Mouse (Mus musculus) heart, embryonic 15.5 days (tissue): ENCODE measurements at regions not wholly inside any gene's neighbourhood (a gene's known extent, or its start where the extent isn't known, plus 50 kb on each side); places are given as distances from the start of the nearest gene placed in this dataset.

Experiments
- ATAC-seq: fragments of 200-750 bp; cut with Nextera tagmentation; replicated peaks from 2 replicates; pipeline ENCODE4 v1.8.0; 2017; ENCODE audit warnings: low read depth, moderate TSS enrichment; ENCODE audit not compliant: insufficient number of reproducible peaks, insufficient read depth, low FRiP score
- H3K27ac ChIP-seq: fragments of 300-500 bp; sonication (generic); 2 replicates; pipeline ENCODE4 v1.5.1; 2015; ENCODE audit warnings: mild to moderate bottlenecking, inconsistent platforms
- H3K27me3 ChIP-seq: fragments of 300-500 bp; sonication (generic); 2 replicates; pipeline ENCODE4 v1.6.1; 2015; ENCODE audit warnings: inconsistent platforms
- H3K36me3 ChIP-seq: fragments of 300-500 bp; sonication (generic); 2 replicates; pipeline ENCODE4 v1.6.1; 2015; ENCODE audit warnings: mild to moderate bottlenecking, inconsistent platforms
- H3K4me1 ChIP-seq: fragments of 300-500 bp; sonication (generic); replicated peaks from 2 replicates; pipeline ENCODE4 v1.6.1; 2015; ENCODE audit warnings: inconsistent platforms
- H3K4me2 ChIP-seq: fragments of 300-500 bp; sonication (generic); 2 replicates; pipeline ENCODE4 v1.6.1; 2015; ENCODE audit warnings: inconsistent platforms, mild to moderate bottlenecking, moderate library complexity
- H3K4me3 ChIP-seq: fragments of 300-500 bp; sonication (generic); 2 replicates; pipeline ENCODE4 v1.5.1; 2015; ENCODE audit warnings: mild to moderate bottlenecking, inconsistent platforms
- H3K9ac ChIP-seq: fragments of 300-500 bp; sonication (generic); 2 replicates; pipeline ENCODE4 v1.6.1; 2015; ENCODE audit warnings: mild to moderate bottlenecking, inconsistent platforms
- H3K9me3 ChIP-seq: fragments of 300-500 bp; sonication (generic); replicated peaks from 2 replicates; pipeline ENCODE4 v1.6.1; 2016; ENCODE audit warnings: inconsistent platforms
- WGBS: fragments of 180-500 bp; shearing (Covaris S2); methylation state at CpG from one replicate; pipeline ENCODE4 v1.1.7; 2015; ENCODE audit warnings: mixed read lengths; 5-methylcytosine and 5-hydroxymethylcytosine counted together

GRCm38 (mm10) chr14:76763539-76763938, 206.8 kb upstream of the Serp2 start:
- Histone ChIP-seq H3K27me3 (no peaks in the 10 kb centered on the region), H3K27ac (no peak overlapping the region), H3K9ac (no peak overlapping the region), H3K9me3 (no peaks in the 10 kb centered on the region), H3K36me3 (no peaks in the 10 kb centered on the region), H3K4me1 (peaks cover 39% of the 10 kb centered on the region), H3K4me3 (no peak overlapping the region), H3K4me2 (no peak overlapping the region)
- WGBS = 84% methylated on average over 7 of the region's 7 CpGs
- ATAC-seq = no peak

GRCm38 (mm10) chr14:76762777-76763176, 206.1 kb upstream of the Serp2 start:
- Histone ChIP-seq H3K27me3 (no peaks in the 10 kb centered on the region), H3K4me1 (peaks cover 39% of the 10 kb centered on the region), H3K9me3 (no peaks in the 10 kb centered on the region), H3K4me2 (no peak overlapping the region), H3K4me3 (no peak overlapping the region), H3K27ac (no peak overlapping the region), H3K36me3 (no peaks in the 10 kb centered on the region), H3K9ac (no peak overlapping the region)
- WGBS = 59% methylated on average over 10 of the region's 10 CpGs
- no peak for ATAC-seq

- no peak for ATAC-seq
- Histone ChIP-seq H3K36me3 (no peaks in the 10 kb centered on the region), H3K4me3 (no peak overlapping the region), H3K9ac (no peak overlapping the region), H3K27me3 (no peaks in the 10 kb centered on the region), H3K9me3 (no peaks in the 10 kb centered on the region), H3K27ac (no peak overlapping the region), H3K4me1 (peaks cover 39% of the 10 kb centered on the region), H3K4me2 (no peak overlapping the region)
- 95% methylated on average over 11 of the region's 11 CpGs for WGBS
These were observed 205.0 kb upstream of the Serp2 start for GRCm38 (mm10) chr14:76761691-76762090.

GRCm38 (mm10) chr14:76761274-76761673, 204.6 kb upstream of the Serp2 start:
- H3K27me3 ChIP-seq = no peaks in the 10 kb centered on the region
- ATAC-seq = no peak
- no peaks in the 10 kb centered on the region for H3K36me3 ChIP-seq
- H3K9ac ChIP-seq = no peak overlapping the region
- peaks cover 39% of the 10 kb centered on the region for H3K4me1 ChIP-seq
- 86% methylated on average over 4 of the region's 4 CpGs for WGBS
- H3K9me3 ChIP-seq = no peaks in the 10 kb centered on the region
- no peak overlapping the region for H3K27ac ChIP-seq
- H3K4me3 ChIP-seq = no peak overlapping the region
- no peak overlapping the region for H3K4me2 ChIP-seq

- Histone ChIP-seq H3K27me3 (no peaks in the 10 kb centered on the region), H3K4me2 (peak overlapping the region; percentile 35), H3K9ac (no peak overlapping the region), H3K4me3 (no peak overlapping the region), H3K4me1 (peaks cover 36% of the 10 kb centered on the region), H3K36me3 (no peaks in the 10 kb centered on the region), H3K27ac (peak overlapping the region; percentile 47; the same call in 1 of the 2 replicates), H3K9me3 (no peaks in the 10 kb centered on the region)
- ATAC-seq = no peak; the same call in 1 of the 2 replicates
- WGBS = 56% methylated on average over 13 of the region's 13 CpGs
These were observed 203.9 kb upstream of the Serp2 start for GRCm38 (mm10) chr14:76760509-76761023.

GRCm38 (mm10) chr14:76759377-76759776, 202.7 kb upstream of the Serp2 start:
- H3K36me3 ChIP-seq = no peaks in the 10 kb centered on the region
- no peaks in the 10 kb centered on the region for H3K9me3 ChIP-seq
- no peak overlapping the region for H3K4me2 ChIP-seq
- peaks cover 24% of the 10 kb centered on the region for H3K4me1 ChIP-seq
- no peak overlapping the region for H3K9ac ChIP-seq
- no peak overlapping the region for H3K27ac ChIP-seq
- no peak for ATAC-seq
- no peak overlapping the region for H3K4me3 ChIP-seq
- WGBS = 83% methylated on average over 4 of the region's 4 CpGs
- no peaks in the 10 kb centered on the region for H3K27me3 ChIP-seq

GRCm38 (mm10) chr14:76758589-76758988, 201.9 kb upstream of the Serp2 start:
- Histone ChIP-seq H3K36me3 (no peaks in the 10 kb centered on the region), H3K9ac (no peak overlapping the region), H3K27me3 (no peaks in the 10 kb centered on the region), H3K4me3 (no peak overlapping the region), H3K4me2 (no peak overlapping the region), H3K9me3 (no peaks in the 10 kb centered on the region), H3K27ac (no peak overlapping the region), H3K4me1 (peaks cover 17% of the 10 kb centered on the region)
- 93% methylated on average over 1 of the region's 1 CpGs for WGBS
- ATAC-seq = no peak

- Histone ChIP-seq H3K27me3 (no peaks in the 10 kb centered on the region), H3K4me2 (no peak overlapping the region), H3K36me3 (no peaks in the 10 kb centered on the region), H3K27ac (no peak overlapping the region), H3K9ac (no peak overlapping the region), H3K4me1 (peaks cover 6% of the 10 kb centered on the region), H3K9me3 (no peaks in the 10 kb centered on the region), H3K4me3 (no peak overlapping the region)
- WGBS = 80% methylated on average over 9 of the region's 9 CpGs
- no peak for ATAC-seq
These were observed 199.1 kb upstream of the Serp2 start for GRCm38 (mm10) chr14:76755591-76756376.

- Histone ChIP-seq H3K36me3 (no peaks in the 10 kb centered on the region), H3K9me3 (no peaks in the 10 kb centered on the region), H3K9ac (no peak overlapping the region), H3K4me2 (no peak overlapping the region), H3K27me3 (no peaks in the 10 kb centered on the region), H3K27ac (no peak overlapping the region), H3K4me1 (no peaks in the 10 kb centered on the region), H3K4me3 (no peak overlapping the region)
- WGBS = 86% methylated on average over 5 of the region's 5 CpGs
- no peak for ATAC-seq
These were observed 197.0 kb upstream of the Serp2 start for GRCm38 (mm10) chr14:76753734-76754133.

GRCm38 (mm10) chr14:76749178-76749577, 192.5 kb upstream of the Serp2 start:
- H3K4me3 ChIP-seq = no peak overlapping the region
- no peak overlapping the region for H3K27ac ChIP-seq
- H3K4me2 ChIP-seq = no peak overlapping the region
- 90% methylated on average over 7 of the region's 7 CpGs for WGBS
- no peaks in the 10 kb centered on the region for H3K27me3 ChIP-seq
- no peaks in the 10 kb centered on the region for H3K9me3 ChIP-seq
- no peaks in the 10 kb centered on the region for H3K36me3 ChIP-seq
- H3K4me1 ChIP-seq = no peaks in the 10 kb centered on the region
- no peak overlapping the region for H3K9ac ChIP-seq
- ATAC-seq = no peak

GRCm38 (mm10) chr14:76748711-76749110, 192.0 kb upstream of the Serp2 start:
- ATAC-seq = no peak

GRCm38 (mm10) chr14:76747814-76748213, 191.1 kb upstream of the Serp2 start:
- no peaks in the 10 kb centered on the region for H3K27me3 ChIP-seq
- 89% methylated on average over 5 of the region's 5 CpGs for WGBS
- ATAC-seq = no peak
- H3K27ac ChIP-seq = no peak overlapping the region
- H3K9me3 ChIP-seq = no peaks in the 10 kb centered on the region
- H3K36me3 ChIP-seq = no peaks in the 10 kb centered on the region
- no peaks in the 10 kb centered on the region for H3K4me1 ChIP-seq
- H3K9ac ChIP-seq = no peak overlapping the region
- no peak overlapping the region for H3K4me2 ChIP-seq
- H3K4me3 ChIP-seq = no peak overlapping the region

More at GRCm38 (mm10) chr14:76748711-76749110, 192.0 kb upstream of the Serp2 start:
- Histone ChIP-seq H3K27ac (no peak overlapping the region), H3K9ac (no peak overlapping the region), H3K4me1 (no peaks in the 10 kb centered on the region), H3K9me3 (no peaks in the 10 kb centered on the region), H3K4me2 (no peak overlapping the region), H3K36me3 (no peaks in the 10 kb centered on the region), H3K4me3 (no peak overlapping the region), H3K27me3 (no peaks in the 10 kb centered on the region)
- 82% methylated on average over 2 of the region's 2 CpGs for WGBS
